8 mouse cellular contexts compared by ENCODE assay signal in genomic region chr9:14175041-14175881, GRCm38 (mm10).
DNase-seq lines count a peak whose midpoint lies in the region; ATAC-seq and TF ChIP-seq lines count a peak whose summit lies in the region.
"Had no signal": no experiment of that assay in that cellular context is flagged by ENCODE, and none has a peak within 500 bp of the region (broad histone marks: within the 10 kb centered on the region; RNA-seq: fewer than 3 reads in every experiment).

No protein-coding gene starts in this region.

- no peaks in the 10 kb centered on the region for H3K36me3 ChIP-seq in forebrain, postnatal 0 days (ENCODE audit: insufficient read depth)
- no peaks in the 10 kb centered on the region for H3K36me3 ChIP-seq in intestine, embryonic 14.5 days (ENCODE audit: control insufficient read depth, insufficient read depth, low read length)
- H3K36me3 ChIP-seq in limb, embryonic 12.5 days, result no peaks in the 10 kb centered on the region

- H3K4me3 ChIP-seq in forebrain, postnatal 0 days (ENCODE audit: low read depth, low read length), result no peak overlapping the region
- H3K4me3 ChIP-seq in intestine, embryonic 14.5 days (ENCODE audit: low read depth, low read length), result no peak overlapping the region
- peak overlapping the region; percentile 7; the same call in 1 of the 2 replicates for H3K4me3 ChIP-seq in limb, embryonic 12.5 days (replicated peaks)
- H3K4me3 ChIP-seq: erythroblast, embryonic 14.5 days had no signal

- H3K9ac ChIP-seq in forebrain, postnatal 0 days, result no peak overlapping the region
- H3K9ac ChIP-seq in intestine, embryonic 14.5 days (ENCODE audit: low read length), result no peak overlapping the region
- H3K9ac ChIP-seq in limb, embryonic 12.5 days (replicated peaks), result no peak overlapping the region

- H3K4me2 ChIP-seq in forebrain, postnatal 0 days (ENCODE audit: low read depth), result no peak overlapping the region
- peak overlapping the region; percentile 32 for H3K4me2 ChIP-seq in intestine, embryonic 14.5 days (ENCODE audit: low read length)
- peak overlapping the region; percentile 46 for H3K4me2 ChIP-seq in limb, embryonic 12.5 days

- peaks cover 9% of the 10 kb centered on the region; the same call in 1 of the 2 replicates for H3K4me1 ChIP-seq in forebrain, postnatal 0 days (ENCODE audit: insufficient read depth)
- peaks cover 50% of the 10 kb centered on the region for H3K4me1 ChIP-seq in intestine, embryonic 14.5 days (replicated peaks; ENCODE audit: control insufficient read depth, insufficient read depth, low read length)
- peaks cover 53% of the 10 kb centered on the region for H3K4me1 ChIP-seq in limb, embryonic 12.5 days (replicated peaks)

- H3K9me3 ChIP-seq in forebrain, postnatal 0 days (ENCODE audit: low read length), result no peaks in the 10 kb centered on the region
- no peaks in the 10 kb centered on the region for H3K9me3 ChIP-seq in intestine, embryonic 14.5 days (ENCODE audit: control insufficient read depth, low read length)
- H3K9me3 ChIP-seq in limb, embryonic 12.5 days, result no peaks in the 10 kb centered on the region

- no peak overlapping the region for H3K27ac ChIP-seq in forebrain, postnatal 0 days (ENCODE audit: low read depth, low read length)
- H3K27ac ChIP-seq in intestine, embryonic 14.5 days (ENCODE audit: low read depth), result peak overlapping the region; percentile 89
- peak overlapping the region; percentile 89 for H3K27ac ChIP-seq in limb, embryonic 12.5 days

- peak; percentile 29 to 38 for DNase-seq in right cerebral cortex, postnatal 10 days (ENCODE audit: low spot score in 2 of 2)
- no peak for DNase-seq in right cerebral cortex, postnatal 4 days
- DNase-seq in cerebellum, adult 9-11 months, result peak; percentile 7
- DNase-seq in forebrain, postnatal 0 days, result peak; percentile 27
- peak; percentile 78 for DNase-seq in intestine, embryonic 14.5 days (ENCODE audit: low spot score)
- peak; percentile 25 for DNase-seq in skeletal muscle tissue, adult 2 months (ENCODE audit: low read depth, low spot score)

- no peak for ATAC-seq in forebrain, postnatal 0 days
- ATAC-seq in intestine, embryonic 14.5 days (replicated peaks; ENCODE audit: low FRiP score, low TSS enrichment, low read depth), result 0 out of 2 replicates have a peak, but pooled peaks have one; percentile 13
- ATAC-seq in limb, embryonic 12.5 days (ENCODE audit: insufficient number of reproducible peaks, insufficient read depth, low FRiP score, low TSS enrichment, low read depth), result peak; percentile 56

- TF ChIP-seq CTCF in forebrain, postnatal 0 days (IDR thresholded peaks at IDR 0.05; ENCODE audit: low read depth), result no peak

- H3K27me3 ChIP-seq in forebrain, postnatal 0 days (ENCODE audit: insufficient read depth, low read length), result no peaks in the 10 kb centered on the region
- H3K27me3 ChIP-seq in intestine, embryonic 14.5 days (replicated peaks; ENCODE audit: control insufficient read depth, insufficient read depth, low read length), result no peaks in the 10 kb centered on the region
- H3K27me3 ChIP-seq in limb, embryonic 12.5 days, result peaks cover 7% of the 10 kb centered on the region; the same call in 1 of the 2 replicates

- WGBS in forebrain, postnatal 0 days, result 13% methylated on average over 11 of the region's 11 CpGs
- 15% methylated on average over 11 of the region's 11 CpGs for WGBS in intestine, embryonic 14.5 days
- 6% methylated on average over 11 of the region's 11 CpGs for WGBS in limb, embryonic 12.5 days
